Mouse (Mus musculus) midbrain, embryonic 14.5 days (tissue): ENCODE data around the gene Pde9a. TPM values are rescaled to one million over a fixed set of nuclear protein-coding genes. Genes with fewer than 3 reads are reported as not detected.

Source experiments
- polyA plus RNA-seq: library from polyadenylated mRNA; unstranded; fragments of >200 nt; fragmentation: Nextera tagmentation; extraction: Ambion mirVana; gene quantifications from 2 replicates; pipeline ENCODE4 v1.2.1, GENCODE M21; 2014

Pde9a gene
- polyA plus RNA-seq, 1 experiment from 2014 or later, result 36.5 TPM

Other genes with a start within 250 kb of the Pde9a start
- gene Tff2, start 241.9 kb upstream of the Pde9a start, polyA plus RNA-seq, result not detected in 2 replicates
- not detected in 2 replicates for gene Tff1, start 220.9 kb upstream of the Pde9a start, polyA plus RNA-seq
- gene Tmprss3, start 187.2 kb upstream of the Pde9a start, polyA plus RNA-seq, result 0.11 TPM in 1 of 2 replicates, not detected in the other
- gene Ubash3a, start 178.3 kb upstream of the Pde9a start, polyA plus RNA-seq, result 0.28 TPM in 1 of 2 replicates, not detected in the other
- 1.5 and 2.0 TPM in 2 replicates for gene Rsph1, start 108.8 kb upstream of the Pde9a start, polyA plus RNA-seq
- gene Slc37a1, start 99.4 kb upstream of the Pde9a start, polyA plus RNA-seq, result 12.0 and 12.8 TPM in 2 replicates
- 32.2 and 40.3 TPM in 2 replicates for gene Wdr4, start 133.8 kb downstream of the Pde9a start, polyA plus RNA-seq
- 419 and 525 TPM in 2 replicates for gene Ndufv3, start 133.9 kb downstream of the Pde9a start, polyA plus RNA-seq
- gene Pknox1, start 178.5 kb downstream of the Pde9a start, polyA plus RNA-seq, result 21.1 and 26.0 TPM in 2 replicates